Mouse (Mus musculus) spleen, postnatal 36 days (tissue): Measurements from ENCODE around the gene Gdf5.

ENCODE experiments used
- DNase-seq, 2 experiments: peaks; one replicate each; pipeline ENCODE4 v3.0.0; 2022; ENCODE audit warnings: low spot score in 2 of 2, mixed read lengths in 1 of 2

Gdf5 gene

DNA sequence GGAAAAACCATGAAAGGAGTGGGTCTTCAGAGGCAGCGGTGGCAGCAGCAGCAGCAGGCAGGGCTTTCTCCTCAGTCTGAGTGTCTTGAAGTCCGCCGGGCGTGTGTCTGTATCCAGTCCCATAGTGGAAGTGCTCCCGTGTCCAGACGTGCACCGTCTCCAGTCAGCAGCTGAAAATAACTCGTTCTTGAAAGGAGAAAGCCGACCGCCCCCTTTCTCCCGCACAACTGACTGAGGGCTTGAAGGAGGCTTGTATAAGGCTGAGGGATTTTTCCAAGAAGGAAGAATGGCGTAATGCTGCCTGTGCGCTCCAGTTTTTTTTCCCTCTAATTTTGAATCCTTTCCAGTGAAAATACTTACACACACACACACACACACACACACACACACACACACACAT lies at the start of gene Gdf5:
Gene Gdf5, minus strand, starts transcription at position 244 of the 400 bp plus-strand sequence.
- no peak for DNase-seq

DNA sequence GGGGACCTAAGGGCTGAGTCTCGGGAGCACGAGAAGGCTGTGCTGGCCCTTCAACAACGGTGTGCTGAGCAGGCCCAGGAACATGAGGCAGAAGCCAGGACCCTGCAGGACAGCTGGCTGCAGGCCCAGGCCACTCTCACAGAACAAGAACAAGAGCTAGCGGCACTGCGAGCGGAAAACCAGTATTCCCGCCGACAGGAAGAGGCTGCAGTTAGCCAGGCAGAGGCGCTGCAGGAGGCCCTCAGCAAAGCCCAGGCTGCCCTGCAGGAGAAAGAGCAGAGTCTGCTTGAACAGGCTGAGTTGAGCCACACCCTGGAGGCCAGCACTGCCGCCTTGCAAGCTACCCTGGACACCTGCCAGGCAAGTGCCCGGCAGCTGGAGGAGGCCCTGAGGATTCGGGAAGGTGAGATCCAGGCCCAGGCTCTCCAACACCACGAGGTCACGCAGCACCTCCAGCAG lies 46.7 kb upstream of the Gdf5 start:
- DNase-seq = peak; percentile 22 to 31

DNA sequence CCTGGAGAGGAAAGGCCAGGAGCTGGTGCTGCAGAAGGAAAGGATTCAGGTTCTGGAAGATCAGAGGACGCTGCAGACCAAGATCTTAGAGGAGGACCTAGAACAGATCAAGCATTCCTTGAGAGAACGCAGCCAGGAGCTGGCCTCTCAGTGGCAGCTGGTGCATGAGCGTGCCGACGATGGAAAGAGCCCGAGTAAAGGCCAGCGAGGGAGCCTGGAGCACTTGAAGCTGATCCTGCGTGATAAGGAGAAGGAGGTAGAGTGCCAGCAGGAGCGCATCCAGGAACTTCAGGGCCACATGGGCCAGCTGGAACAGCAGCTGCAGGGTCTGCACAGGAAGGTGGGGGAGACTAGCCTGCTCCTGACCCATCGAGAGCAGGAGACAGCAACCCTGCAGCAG lies 46.0 kb upstream of the Gdf5 start:
- DNase-seq = no peak

DNA sequence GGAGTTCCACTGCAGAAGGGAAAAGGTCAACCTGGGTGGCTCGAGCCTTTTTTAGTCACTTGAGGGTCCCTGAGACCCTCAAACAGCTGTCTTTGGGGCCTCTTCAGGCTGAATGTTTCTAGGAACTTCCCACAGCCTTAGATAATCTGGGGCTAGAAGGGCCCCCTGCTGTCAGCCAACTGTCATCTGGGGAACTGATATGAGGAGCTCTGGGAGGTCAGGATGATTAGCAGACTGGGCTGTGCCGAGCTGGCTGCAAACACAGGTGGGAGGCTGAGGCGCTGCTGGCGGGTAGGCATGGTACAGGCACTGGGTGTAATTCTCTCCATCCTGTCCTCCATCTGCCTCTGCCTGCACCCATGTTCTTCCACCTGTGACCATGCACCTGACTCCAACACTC lies 43.9 kb upstream of the Gdf5 start:
- DNase-seq = peak; percentile 39 to 49

GRCm38 (mm10) chr2:155987131-155987530 lies 42.0 kb upstream of the Gdf5 start:
- DNase-seq = no peak

GRCm38 (mm10) chr2:155985776-155986175 lies 40.6 kb upstream of the Gdf5 start:
- no peak for DNase-seq

DNA sequence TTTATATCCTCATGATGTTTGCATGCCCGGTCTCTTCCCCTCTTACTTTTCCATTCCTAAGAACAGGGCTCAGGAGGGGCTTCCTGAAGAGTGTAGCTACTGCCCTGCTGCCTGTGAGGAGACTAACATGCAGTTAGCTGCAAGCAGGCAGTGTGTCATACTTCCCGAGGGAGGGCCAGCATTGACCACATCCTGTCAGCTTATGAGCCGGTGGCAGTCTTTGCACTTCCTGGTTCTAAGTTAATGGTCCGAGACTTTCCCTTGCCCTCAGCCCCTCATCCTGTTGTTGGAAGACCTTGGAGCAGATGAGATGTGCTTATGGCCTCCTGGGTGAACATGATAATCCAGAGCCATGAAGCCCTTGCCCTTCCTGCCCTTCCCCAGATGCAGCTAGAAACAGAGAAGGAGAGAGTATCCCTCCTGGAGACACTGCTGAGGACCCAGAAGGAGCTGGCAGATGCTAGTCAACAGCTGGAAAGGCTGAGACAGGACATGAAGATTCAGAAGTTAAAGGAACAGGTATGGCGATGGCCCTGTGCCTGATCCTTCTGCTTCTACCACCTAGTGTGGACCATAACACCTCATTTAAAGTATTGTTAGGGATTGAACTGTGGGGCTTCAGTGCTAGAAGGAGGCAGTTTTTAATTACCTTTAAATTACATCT lies 34.3 kb upstream of the Gdf5 start:
- DNase-seq = peak; percentile 82 to 83

GRCm38 (mm10) chr2:155974087-155974731 lies 29.0 kb upstream of the Gdf5 start:
- peak; percentile 45 for DNase-seq

DNA sequence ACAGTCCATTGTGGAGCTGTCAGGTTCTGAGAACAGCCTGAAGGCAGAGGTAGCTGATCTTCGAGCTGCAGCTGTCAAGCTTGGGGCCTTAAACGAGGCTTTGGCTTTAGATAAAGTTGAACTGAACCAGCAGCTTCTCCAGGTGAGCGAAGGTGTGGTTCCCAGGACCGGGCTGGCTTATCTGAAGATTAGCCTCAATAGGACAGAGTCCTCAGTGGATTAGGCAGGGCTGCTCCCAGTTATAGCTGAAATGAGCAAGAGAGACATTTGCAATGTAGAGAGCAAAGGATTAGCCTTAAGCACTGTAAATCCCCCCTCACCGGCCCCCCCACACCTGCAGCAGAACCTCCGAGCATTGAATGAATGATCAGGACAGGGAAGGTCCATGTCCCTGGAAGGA lies 28.2 kb upstream of the Gdf5 start:
- DNase-seq = no peak

- DNase-seq = no peak
Measured at GRCm38 (mm10) chr2:155962991-155963390, 17.8 kb upstream of the Gdf5 start.

DNA sequence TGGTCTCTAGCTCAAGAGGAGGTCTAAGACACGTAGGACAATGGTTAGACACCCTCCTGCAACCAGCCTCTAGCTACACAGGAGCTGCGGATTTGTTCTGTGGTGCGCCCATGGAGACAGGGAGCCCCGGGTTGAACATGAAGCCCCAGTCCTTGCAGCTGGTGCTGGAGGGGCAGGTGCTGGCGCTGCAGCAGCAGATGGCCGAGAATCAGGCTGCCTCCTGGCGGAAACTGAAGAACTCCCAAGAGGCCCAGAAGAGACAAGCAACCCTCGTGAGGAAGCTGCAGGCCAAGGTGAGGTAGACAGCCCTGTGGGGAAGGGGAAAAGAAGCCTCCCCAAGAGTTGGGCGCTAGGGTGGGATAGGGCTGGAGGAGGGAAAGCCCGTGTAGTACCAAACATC lies 16.7 kb upstream of the Gdf5 start:
- peak; percentile 57 to 71 for DNase-seq

DNA sequence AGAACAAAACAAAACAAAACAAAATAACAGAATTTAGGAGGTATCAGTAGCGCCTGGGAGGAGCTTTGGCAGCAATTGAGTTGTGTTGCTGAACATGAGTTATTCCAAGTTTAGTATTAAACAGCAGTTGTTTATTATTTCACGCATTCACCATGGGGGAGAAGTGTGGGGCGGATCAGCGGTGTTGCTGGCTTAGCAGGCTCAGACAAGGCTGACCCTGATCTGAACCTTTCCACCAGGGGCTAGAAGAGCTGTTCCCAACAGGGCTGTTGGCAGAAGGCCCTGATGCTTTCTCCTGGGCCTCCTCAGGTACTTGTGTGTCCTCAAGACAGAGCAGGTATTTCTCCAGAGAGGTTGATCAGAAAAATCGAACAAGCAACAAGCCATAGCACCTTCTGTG lies 14.8 kb upstream of the Gdf5 start:
- DNase-seq = no peak

- DNase-seq = peak; percentile 90
Measured at GRCm38 (mm10) chr2:155956134-155957059, 11.2 kb upstream of the Gdf5 start, which contains the start of gene Cep250. Gene Cep250, plus strand, starts transcription at chr2:155956458.

DNA sequence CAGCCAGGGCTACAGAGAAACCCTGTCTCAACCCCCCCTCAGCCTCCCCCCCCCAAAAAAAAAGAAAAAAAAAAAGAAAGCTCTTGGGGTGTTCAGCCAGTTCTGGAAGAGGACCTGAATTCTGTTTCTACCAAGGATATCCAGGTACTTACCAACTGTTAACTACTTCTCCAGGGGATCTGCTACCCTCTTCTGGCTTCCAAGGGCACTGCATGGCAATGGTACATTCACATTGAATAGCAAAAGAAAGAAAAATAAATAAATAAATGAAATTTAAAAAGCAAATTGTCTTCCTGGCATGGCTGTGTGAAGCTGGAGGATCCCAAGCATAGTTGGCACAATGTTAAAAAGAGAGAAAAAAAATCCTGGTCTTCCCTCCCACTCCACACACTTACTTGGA lies 6.8 kb upstream of the Gdf5 start:
- peak in 1 of 2 experiments; percentile 45 for DNase-seq

DNA sequence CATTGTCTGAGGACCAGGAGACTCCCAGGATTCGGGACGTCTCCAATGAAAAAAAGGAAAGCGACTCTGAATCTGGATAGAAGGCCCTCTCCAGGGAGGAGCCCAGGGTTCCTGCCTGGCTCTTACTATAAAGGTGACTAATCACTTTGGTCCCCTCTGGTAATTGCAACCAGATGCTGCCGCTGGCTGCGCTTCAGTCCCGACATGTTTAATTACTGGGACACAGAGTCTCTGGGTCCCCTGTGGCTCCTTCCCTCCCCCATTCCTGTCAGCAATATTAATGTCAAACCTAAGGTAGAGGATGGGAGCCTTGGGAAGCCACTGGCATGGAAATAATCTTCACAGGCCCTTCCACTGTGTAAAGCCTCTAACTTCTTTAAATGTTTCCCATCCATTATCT lies 4.2 kb upstream of the Gdf5 start:
- DNase-seq = no peak

- DNase-seq = peak; percentile 19 to 35
Measured at GRCm38 (mm10) chr2:155947390-155948002, 2.3 kb upstream of the Gdf5 start.

- no peak for DNase-seq
Measured at GRCm38 (mm10) chr2:155946499-155946898, 1.3 kb upstream of the Gdf5 start.

GRCm38 (mm10) chr2:155946069-155946468 lies 902 bp upstream of the Gdf5 start:
- DNase-seq = peak; percentile 26 to 42

DNA sequence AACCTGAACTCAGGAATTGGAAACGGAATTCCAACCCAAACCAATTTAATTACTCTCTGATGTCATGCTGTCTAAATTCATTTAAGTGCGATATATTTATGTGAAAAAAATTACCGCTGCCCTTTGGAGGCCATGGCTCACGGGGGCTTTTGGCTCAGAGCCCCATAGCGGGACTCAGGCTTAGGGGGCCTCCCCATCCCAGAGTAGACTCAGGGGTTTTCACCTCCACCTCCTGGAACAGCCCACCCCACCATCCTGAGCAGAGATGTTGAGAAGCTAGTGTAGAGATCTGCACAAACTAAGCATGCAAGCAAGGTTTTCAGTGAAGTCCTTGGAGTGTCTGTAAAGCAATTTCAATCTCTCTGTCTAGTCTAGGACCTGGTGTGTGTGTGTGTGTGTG lies 413 bp upstream of the Gdf5 start:
- DNase-seq = no peak

DNA sequence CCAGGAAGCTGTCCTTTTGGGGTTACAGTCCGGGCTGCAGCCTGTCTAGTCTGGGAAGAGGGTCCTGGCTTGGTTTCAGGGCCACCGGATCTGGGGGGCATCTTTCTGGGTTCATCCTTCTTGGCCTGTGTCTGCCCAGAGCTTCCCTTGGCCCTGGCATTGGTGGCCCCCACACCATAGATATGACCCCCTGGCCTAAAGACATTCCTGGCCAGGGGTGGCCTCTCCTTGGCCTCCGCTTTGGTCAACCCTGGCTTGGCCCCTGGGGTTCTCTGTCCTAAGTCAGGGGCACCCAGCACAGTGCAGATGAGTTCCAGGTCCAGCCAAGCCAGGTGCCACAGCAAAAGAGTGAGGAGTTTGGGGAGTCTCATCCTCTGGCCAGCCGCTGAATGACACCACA lies 482 bp downstream of the Gdf5 start:
- DNase-seq = no peak

DNA sequence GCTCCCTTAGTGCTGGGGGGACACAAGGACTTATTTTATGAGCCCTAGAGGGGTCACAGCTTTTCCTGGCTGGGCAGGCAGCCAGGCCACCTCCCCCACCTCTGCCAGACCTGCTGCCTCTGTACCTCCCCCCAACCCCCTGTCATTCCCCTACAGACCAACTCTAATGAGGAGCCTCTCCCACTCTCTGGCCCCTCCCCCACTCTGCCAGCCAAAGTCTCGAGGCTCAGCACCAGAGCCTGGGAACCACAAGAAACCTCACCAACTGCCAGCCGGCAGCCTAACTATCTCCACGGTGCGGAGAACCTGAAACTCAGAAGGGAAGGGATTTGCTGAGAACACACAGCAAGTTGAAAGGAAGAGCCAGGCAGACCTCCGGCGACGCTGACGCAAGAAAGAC lies 1.7 kb downstream of the Gdf5 start:
- no peak for DNase-seq
